Mouse (Mus musculus) limb, embryonic 12.5 days (tissue): ENCODE measurements around the gene Cwh43. TPM values are rescaled to one million over a fixed set of nuclear protein-coding genes. Genes with fewer than 3 reads are reported as not detected.
A peak's percentile ranks its signal among the peaks of the same experiment; 100 is the strongest.

ENCODE experiments used
- ATAC-seq: fragments of 200-750 bp; cut with Nextera tagmentation; 2 replicates; pipeline ENCODE4 v1.8.0; 2017; ENCODE audit warnings: low read depth, moderate TSS enrichment; ENCODE audit not compliant: insufficient number of reproducible peaks, insufficient read depth, low FRiP score, low TSS enrichment
- H3K27ac ChIP-seq: fragments of 300-500 bp; sonication (generic); 2 replicates; pipeline ENCODE4 v1.5.1; 2016; ENCODE audit warnings: mild to moderate bottlenecking, moderate library complexity
- H3K27me3 ChIP-seq: fragments of 300-500 bp; sonication (generic); 2 replicates; pipeline ENCODE4 v1.6.1; 2016; ENCODE audit warnings: mild to moderate bottlenecking, moderate library complexity
- H3K36me3 ChIP-seq: fragments of 300-500 bp; sonication (generic); 2 replicates; pipeline ENCODE4 v1.6.1; 2016; ENCODE audit warnings: mild to moderate bottlenecking, moderate library complexity
- H3K4me1 ChIP-seq: fragments of 300-500 bp; sonication (generic); replicated peaks from 2 replicates; pipeline ENCODE4 v1.6.1; 2016
- H3K4me2 ChIP-seq: fragments of 300-500 bp; sonication (generic); 2 replicates; pipeline ENCODE4 v1.6.1; 2016; ENCODE audit warnings: mild to moderate bottlenecking, moderate library complexity
- H3K4me3 ChIP-seq: fragments of 300-500 bp; sonication (generic); replicated peaks from 2 replicates; pipeline ENCODE4 v1.5.1; 2016; ENCODE audit warnings: mild to moderate bottlenecking
- H3K9ac ChIP-seq: fragments of 300-500 bp; sonication (generic); replicated peaks from 2 replicates; pipeline ENCODE4 v1.6.1; 2016; ENCODE audit warnings: mild to moderate bottlenecking, moderate library complexity
- H3K9me3 ChIP-seq: fragments of 300-500 bp; sonication (generic); 2 replicates; pipeline ENCODE4 v1.6.1; 2016; ENCODE audit warnings: mild to moderate bottlenecking, moderate library complexity
- WGBS: fragments of 180-500 bp; shearing (Covaris S2); methylation state at CpG from one replicate; pipeline ENCODE4 v1.1.7; 2016; 5-methylcytosine and 5-hydroxymethylcytosine counted together
- polyA plus RNA-seq: library from polyadenylated mRNA; unstranded; fragments of >200 nt; fragmentation: Nextera tagmentation; extraction: Ambion mirVana; gene quantifications from 2 replicates; pipeline ENCODE4 v1.2.1, GENCODE M21; 2016

Cwh43 gene
- not detected in 2 replicates for polyA plus RNA-seq

DNA sequence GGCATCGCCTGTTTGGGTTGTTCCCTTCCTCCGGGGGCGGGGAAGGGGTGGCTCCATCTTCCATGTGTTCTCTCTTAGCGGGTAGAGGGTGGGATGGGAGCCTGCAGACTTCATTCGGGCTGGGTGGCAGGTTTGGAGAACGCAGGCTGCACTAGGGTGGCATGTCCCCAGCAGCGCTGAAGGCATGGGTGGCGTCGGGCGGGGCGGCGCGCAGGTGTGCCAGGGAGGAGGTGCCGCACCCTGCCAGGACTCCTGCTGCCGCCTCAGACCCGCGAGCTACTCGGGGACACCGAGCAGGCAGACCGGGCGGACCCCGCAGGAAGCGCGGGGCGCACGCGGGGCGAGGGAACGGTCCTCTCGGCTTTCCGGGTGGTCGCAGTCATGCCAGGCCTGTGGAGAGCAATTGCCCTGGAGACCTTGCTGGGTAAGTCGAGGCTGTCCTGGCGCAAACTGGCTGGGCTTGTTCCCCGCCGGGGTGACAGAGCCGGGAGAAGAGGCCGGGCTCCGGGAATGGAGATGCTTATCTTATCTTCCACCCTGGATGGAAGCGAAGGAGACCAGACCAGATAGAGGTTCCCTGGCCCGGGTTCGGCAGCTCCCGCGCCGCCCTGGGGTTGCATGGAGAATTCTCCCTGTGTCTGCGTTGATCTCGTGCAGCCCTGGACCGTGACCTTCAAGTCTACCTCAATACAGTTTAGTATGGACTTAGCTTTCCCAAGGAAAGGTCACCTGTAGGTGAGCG is at the start of gene Cwh43:
Gene Cwh43, plus strand, starts transcription at position 95 of the 742 bp plus-strand sequence.
- 2% methylated on average over 49 of the region's 49 CpGs for WGBS
- Histone ChIP-seq H3K4me3 (peak within 1 kb of the TSS; percentile 43), H3K9me3 (no peaks in the 10 kb centered on the region), H3K27me3 (peaks cover 44% of the 10 kb centered on the region), H3K27ac (no peak within 1 kb of the TSS), H3K4me2 (peak within 1 kb of the TSS; percentile 70), H3K4me1 (peaks cover 14% of the 10 kb centered on the region), H3K9ac (peak within 1 kb of the TSS; percentile 23), H3K36me3 (no peaks in the 10 kb centered on the region)
- no peak for ATAC-seq

- Histone ChIP-seq H3K36me3 (no peaks in the 10 kb centered on the region), H3K27me3 (peaks cover 7% of the 10 kb centered on the region; the same call in 1 of the 2 replicates), H3K4me2 (no peak overlapping the region), H3K4me3 (no peak overlapping the region), H3K27ac (no peak overlapping the region), H3K9ac (no peak overlapping the region), H3K4me1 (0 out of 2 replicates have a peak, but pooled peaks cover 5% of the 10 kb centered on the region), H3K9me3 (no peaks in the 10 kb centered on the region)
- WGBS: 81% methylated on average over 6 of the region's 6 CpGs
- no peak for ATAC-seq
Observed at GRCm38 (mm10) chr5:73359134-73359751, 46.6 kb upstream of the Cwh43 start.

GRCm38 (mm10) chr5:73359752-73360141 is 46.1 kb upstream of the Cwh43 start:
- H3K27ac ChIP-seq: no peak overlapping the region
- no peak overlapping the region for H3K9ac ChIP-seq
- no peak for ATAC-seq
- no peaks in the 10 kb centered on the region for H3K36me3 ChIP-seq
- H3K27me3 ChIP-seq: peaks cover 7% of the 10 kb centered on the region; the same call in 1 of the 2 replicates
- peak overlapping the region; percentile 38 for H3K4me2 ChIP-seq
- no peak overlapping the region for H3K4me3 ChIP-seq
- no peaks in the 10 kb centered on the region for H3K9me3 ChIP-seq
- WGBS: 39% methylated on average over 12 of the region's 12 CpGs
- H3K4me1 ChIP-seq: 0 out of 2 replicates have a peak, but pooled peaks cover 5% of the 10 kb centered on the region

DNA sequence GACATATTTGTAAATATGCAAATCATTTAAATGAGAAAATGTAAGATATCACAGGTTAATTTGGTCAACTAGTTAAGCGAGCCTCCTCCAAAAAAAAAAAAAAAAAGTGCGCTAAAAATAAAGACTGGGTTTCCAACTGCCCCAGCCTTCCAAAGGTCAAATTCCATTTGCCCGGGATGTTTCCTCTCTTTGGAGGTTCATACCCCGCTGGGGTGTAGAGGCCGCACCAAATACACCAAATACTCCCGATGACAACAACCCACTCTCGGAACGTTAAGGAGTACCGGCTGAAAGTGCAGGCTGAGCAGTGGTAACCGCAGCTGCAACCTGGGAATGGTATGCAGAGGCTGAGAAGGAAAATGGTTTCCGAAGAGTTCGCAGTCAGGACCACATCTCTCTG is 45.6 kb upstream of the Cwh43 start:
- Histone ChIP-seq H3K36me3 (no peaks in the 10 kb centered on the region), H3K4me2 (peak overlapping the region; percentile 38), H3K27me3 (peaks cover 7% of the 10 kb centered on the region; the same call in 1 of the 2 replicates), H3K4me1 (0 out of 2 replicates have a peak, but pooled peaks cover 5% of the 10 kb centered on the region), H3K9me3 (no peaks in the 10 kb centered on the region), H3K9ac (no peak overlapping the region), H3K27ac (no peak overlapping the region), H3K4me3 (no peak overlapping the region)
- 30% methylated on average over 12 of the region's 12 CpGs for WGBS
- no peak for ATAC-seq

- H3K27me3 ChIP-seq: peaks cover 7% of the 10 kb centered on the region; the same call in 1 of the 2 replicates
- ATAC-seq: no peak
- H3K9ac ChIP-seq: no peak overlapping the region
- H3K36me3 ChIP-seq: no peaks in the 10 kb centered on the region
- H3K4me2 ChIP-seq: no peak overlapping the region
- H3K9me3 ChIP-seq: no peaks in the 10 kb centered on the region
- H3K27ac ChIP-seq: no peak overlapping the region
- 0 out of 2 replicates have a peak, but pooled peaks cover 5% of the 10 kb centered on the region for H3K4me1 ChIP-seq
- no peak overlapping the region for H3K4me3 ChIP-seq
- WGBS: 88% methylated on average over 7 of the region's 7 CpGs
Observed at GRCm38 (mm10) chr5:73362338-73362737, 43.5 kb upstream of the Cwh43 start.

- 82% methylated on average over 5 of the region's 5 CpGs for WGBS
- Histone ChIP-seq H3K4me2 (no peak overlapping the region), H3K9me3 (no peaks in the 10 kb centered on the region), H3K27ac (no peak overlapping the region), H3K36me3 (no peaks in the 10 kb centered on the region), H3K4me3 (no peak overlapping the region), H3K27me3 (peaks cover 7% of the 10 kb centered on the region; the same call in 1 of the 2 replicates), H3K9ac (no peak overlapping the region), H3K4me1 (0 out of 2 replicates have a peak, but pooled peaks cover 5% of the 10 kb centered on the region)
- ATAC-seq: no peak
Observed at GRCm38 (mm10) chr5:73362791-73363190, 43.1 kb upstream of the Cwh43 start.

DNA sequence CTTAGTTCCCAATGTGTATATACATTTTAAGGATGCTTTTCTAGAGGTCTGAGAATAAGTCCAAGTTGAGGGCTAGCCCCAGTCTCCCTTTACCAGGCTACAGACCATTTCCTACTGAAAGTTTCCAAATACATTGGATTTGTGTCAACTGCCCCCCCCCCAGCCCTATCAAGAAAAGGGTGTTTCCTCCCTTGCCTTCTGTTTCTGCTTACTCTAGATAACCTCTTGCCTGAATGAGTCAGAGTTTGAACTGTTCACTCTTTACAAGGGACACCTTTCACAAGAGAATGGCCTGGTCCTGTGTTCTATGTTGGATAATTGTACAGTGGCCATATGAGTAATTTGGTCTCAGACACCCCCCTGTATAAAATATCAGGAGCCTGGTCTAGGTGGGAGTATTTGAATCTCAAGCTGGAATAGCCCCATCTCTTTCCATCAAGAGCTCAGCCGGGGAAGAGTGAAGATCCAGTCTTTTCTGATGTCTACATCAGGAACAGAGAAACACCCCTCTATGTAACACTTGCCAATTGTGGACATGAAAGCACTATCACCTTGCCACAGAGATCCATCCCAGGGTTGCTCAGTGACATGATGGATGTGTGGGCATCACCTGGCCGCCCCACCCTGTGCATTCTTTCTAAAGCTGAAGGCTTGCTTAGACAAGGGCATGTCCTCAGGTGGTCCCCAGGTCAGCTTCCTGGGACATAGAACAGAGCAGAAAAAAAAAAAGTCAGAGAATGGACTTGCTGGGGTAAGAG is 41.6 kb upstream of the Cwh43 start:
- no peak overlapping the region for H3K4me3 ChIP-seq
- peaks cover 7% of the 10 kb centered on the region; the same call in 1 of the 2 replicates for H3K27me3 ChIP-seq
- H3K9me3 ChIP-seq: no peaks in the 10 kb centered on the region
- H3K27ac ChIP-seq: no peak overlapping the region
- 0 out of 2 replicates have a peak, but pooled peaks cover 5% of the 10 kb centered on the region for H3K4me1 ChIP-seq
- WGBS: 92% methylated on average over 2 of the region's 2 CpGs
- H3K36me3 ChIP-seq: no peaks in the 10 kb centered on the region
- no peak for ATAC-seq
- no peak overlapping the region for H3K9ac ChIP-seq
- no peak overlapping the region for H3K4me2 ChIP-seq

DNA sequence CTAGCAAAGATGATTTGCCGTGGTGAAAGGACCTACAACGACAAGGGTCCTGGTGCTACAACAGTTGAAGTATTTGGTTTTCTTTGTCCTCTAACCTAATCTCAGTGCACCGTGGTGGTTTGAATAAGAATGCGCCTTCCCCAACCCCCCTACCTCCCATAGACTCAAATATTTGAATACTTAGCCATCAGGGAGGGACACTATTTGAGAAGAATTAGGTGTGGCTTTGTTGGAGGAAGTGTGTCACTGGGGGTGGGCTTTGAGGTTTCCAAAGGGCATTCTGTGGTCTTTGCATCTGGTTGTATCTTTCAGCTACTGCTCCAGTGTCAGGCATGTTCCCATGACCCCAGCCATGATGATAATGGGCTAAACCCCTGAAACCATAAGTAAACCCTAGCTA is 38.0 kb upstream of the Cwh43 start:
- no peak overlapping the region for H3K27ac ChIP-seq
- H3K9me3 ChIP-seq: no peaks in the 10 kb centered on the region
- no peaks in the 10 kb centered on the region for H3K36me3 ChIP-seq
- ATAC-seq: no peak
- no peak overlapping the region for H3K9ac ChIP-seq
- WGBS: 83% methylated on average over 4 of the region's 4 CpGs
- no peaks in the 10 kb centered on the region for H3K27me3 ChIP-seq
- H3K4me2 ChIP-seq: no peak overlapping the region
- no peak overlapping the region for H3K4me3 ChIP-seq
- no peaks in the 10 kb centered on the region for H3K4me1 ChIP-seq

- Histone ChIP-seq H3K4me2 (no peak overlapping the region), H3K27me3 (no peaks in the 10 kb centered on the region), H3K27ac (no peak overlapping the region), H3K9ac (no peak overlapping the region), H3K4me1 (no peaks in the 10 kb centered on the region), H3K4me3 (no peak overlapping the region), H3K9me3 (no peaks in the 10 kb centered on the region), H3K36me3 (no peaks in the 10 kb centered on the region)
- no peak for ATAC-seq
- 78% methylated on average over 10 of the region's 10 CpGs for WGBS
Observed at GRCm38 (mm10) chr5:73368845-73369447, 36.9 kb upstream of the Cwh43 start.

- no peaks in the 10 kb centered on the region for H3K27me3 ChIP-seq
- ATAC-seq: no peak
- H3K36me3 ChIP-seq: no peaks in the 10 kb centered on the region
- H3K9ac ChIP-seq: no peak overlapping the region
- no peaks in the 10 kb centered on the region for H3K9me3 ChIP-seq
- 57% methylated on average over 3 of the region's 3 CpGs for WGBS
- H3K27ac ChIP-seq: no peak overlapping the region
- H3K4me3 ChIP-seq: no peak overlapping the region
- H3K4me1 ChIP-seq: no peaks in the 10 kb centered on the region
- H3K4me2 ChIP-seq: no peak overlapping the region
Observed at GRCm38 (mm10) chr5:73369731-73370130, 36.1 kb upstream of the Cwh43 start.

- 70% methylated on average over 5 of the region's 5 CpGs for WGBS
- Histone ChIP-seq H3K4me2 (no peak overlapping the region), H3K9me3 (no peaks in the 10 kb centered on the region), H3K27ac (no peak overlapping the region), H3K36me3 (no peaks in the 10 kb centered on the region), H3K4me1 (no peaks in the 10 kb centered on the region), H3K4me3 (no peak overlapping the region), H3K27me3 (no peaks in the 10 kb centered on the region), H3K9ac (no peak overlapping the region)
- no peak for ATAC-seq
Observed at GRCm38 (mm10) chr5:73372601-73373000, 33.3 kb upstream of the Cwh43 start.
